Mouse (Mus musculus): Measurements from ENCODE around the gene Spata18.

The Spata18 gene

GRCm38 (mm10) chr5:73712852-73713251 is 61.7 kb downstream of the Spata18 start:
- DNase-seq (ENCODE audit: low read depth in 2 of 2, low spot score in 2 of 2), result no peak

DNA sequence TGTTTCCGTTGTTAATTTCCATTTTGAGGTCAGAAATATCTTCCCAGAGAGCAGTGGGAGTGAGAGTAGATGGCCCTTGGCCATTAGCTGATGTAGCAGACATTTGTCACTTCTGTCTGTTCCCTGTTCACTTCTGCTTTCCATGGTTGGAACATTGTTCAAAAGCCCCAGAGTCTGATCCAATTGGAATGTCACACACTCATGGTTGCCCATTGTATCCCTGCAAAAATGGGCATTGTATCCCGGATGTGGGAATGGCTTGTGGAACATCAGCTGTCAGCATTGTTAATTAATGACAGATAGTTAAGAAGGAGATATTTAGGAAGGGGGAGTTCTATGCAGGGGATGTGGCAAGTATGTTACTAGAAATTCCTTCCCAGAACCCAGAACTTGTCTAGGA is 65.8 kb downstream of the Spata18 start:
- no peak for DNase-seq (ENCODE audit: low read depth in 2 of 2, low spot score in 2 of 2)

GRCm38 (mm10) chr5:73721682-73722282 is 70.6 kb downstream of the Spata18 start:
- DNase-seq (ENCODE audit: low read depth in 2 of 2, low spot score in 2 of 2), result no peak

GRCm38 (mm10) chr5:73725981-73726380 is 74.8 kb downstream of the Spata18 start:
- DNase-seq (ENCODE audit: low read depth in 2 of 2, low spot score in 2 of 2), result no peak

DNA sequence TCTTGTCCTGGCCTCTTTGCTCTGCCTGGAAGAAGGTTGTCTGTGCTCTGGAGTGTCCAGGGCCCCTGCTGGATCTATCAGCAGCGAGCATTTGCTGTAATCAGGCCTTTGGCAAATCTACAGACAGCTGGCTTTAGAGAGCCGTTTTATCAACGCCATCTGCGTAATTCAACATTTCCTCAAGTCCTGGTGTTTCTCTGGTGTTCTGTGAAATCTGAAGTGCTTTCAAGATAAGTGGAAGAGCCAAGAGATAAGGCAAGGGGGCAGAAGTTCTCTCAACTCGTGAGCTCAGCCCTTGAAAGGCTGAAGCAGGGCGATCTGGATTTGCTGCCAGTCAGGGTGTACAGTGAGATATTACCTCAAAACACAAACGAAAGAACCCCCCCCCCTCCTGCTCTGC is 77.5 kb downstream of the Spata18 start:
- no peak for DNase-seq (ENCODE audit: low read depth in 2 of 2, low spot score in 2 of 2)

Measured in CD8-positive naive resting alpha-beta T cell, adult 2 months (primary cell).